Mouse (Mus musculus) CH12.LX (cell line): ENCODE data around the gene Etl4.

ENCODE experiments used
- BHLHE40 ChIP-seq: IDR thresholded peaks from 2 replicates; pipeline ENCODE4 v1.6.1; 2011; ENCODE audit warnings: mild to moderate bottlenecking, low read depth, low read length, improper control_type of control experiment
- CTCF ChIP-seq, 2 experiments: IDR thresholded peaks in 1 of 2; conservative IDR thresholded peaks in 1 of 2; 2 replicates each; pipeline ENCODE4 v1.5.1; 2011 to 2012; ENCODE audit warnings: low read depth in 2 of 2, low read length in 2 of 2, improper control_type of control experiment in 1 of 2, inconsistent platforms in 1 of 2, mild to moderate bottlenecking in 1 of 2, moderate library complexity in 1 of 2
- EP300 ChIP-seq: IDR thresholded peaks from 2 replicates; pipeline ENCODE4 v1.6.1; 2011; ENCODE audit warnings: low read length, improper control_type of control experiment
- GABPA ChIP-seq: IDR thresholded peaks from 2 replicates; pipeline ENCODE4 v1.6.1; 2012; ENCODE audit warnings: low read depth, low read length, improper control_type of control experiment, inconsistent platforms; ENCODE audit not compliant: insufficient replicate concordance
- SMC3 ChIP-seq: IDR thresholded peaks from 2 replicates; pipeline ENCODE4 v1.6.1; 2011; ENCODE audit warnings: low read depth, low read length, improper control_type of control experiment
- TCF12 ChIP-seq: IDR thresholded peaks from 2 replicates; pipeline ENCODE4 v1.6.1; 2014; ENCODE audit warnings: low read depth, mild to moderate bottlenecking, inconsistent platforms, low read length, improper control_type of control experiment
- ZC3H11A ChIP-seq: IDR thresholded peaks from 2 replicates; pipeline ENCODE4 v1.6.1; 2012; ENCODE audit warnings: low read depth, mild to moderate bottlenecking, inconsistent platforms, low read length, improper control_type of control experiment

GRCm38 (mm10) chr2:20657856-20658255 lies 748.3 kb downstream of the Etl4 start:
- TF ChIP-seq BHLHE40 (no peak), GABPA (no peak), CTCF (conservative IDR thresholded peaks at IDR 0.05 in 1 of 2, IDR thresholded peaks at IDR 0.05 in 1 of 2; ENCODE audit: low read depth in 2 of 2, low read length in 2 of 2) (no peak), EP300 (no peak), TCF12 (no peak), ZC3H11A (no peak), SMC3 (no peak)
